Mouse (Mus musculus) lung, postnatal 0 days (tissue): ENCODE data around the gene BC053393. TPM values are rescaled to one million over a fixed set of nuclear protein-coding genes. Genes with fewer than 3 reads are reported as not detected.
A peak's percentile ranks its signal among the peaks of the same experiment; 100 is the strongest.
"Not testable (repeated sequence)": the region's sequence is repeated elsewhere in the genome, so short reads cannot be mapped to it uniquely, and the experiment has no call there.

Source experiments
- ATAC-seq: fragments of 200-750 bp; cut with Nextera tagmentation; 2 replicates; pipeline ENCODE4 v1.8.0; 2017; ENCODE audit warnings: moderate library complexity
- DNase-seq: peaks from one replicate; pipeline ENCODE4 v3.0.0-alpha.2; 2016; ENCODE audit warnings: low spot score
- H3K27ac ChIP-seq: fragments of 300-500 bp; sonication (generic); 2 replicates; pipeline ENCODE4 v1.5.1; 2014; ENCODE audit warnings: antibody characterized with exemption, mild to moderate bottlenecking, low read length, mixed read lengths
- H3K27me3 ChIP-seq: fragments of 300-500 bp; sonication (generic); replicated peaks from 2 replicates; pipeline ENCODE4 v1.6.1; 2014; ENCODE audit warnings: low read length, mixed read lengths; ENCODE audit not compliant: insufficient read depth
- H3K36me3 ChIP-seq: fragments of 300-500 bp; sonication (generic); 2 replicates; pipeline ENCODE4 v1.6.1; 2014; ENCODE audit warnings: low read length, mixed read lengths; ENCODE audit not compliant: insufficient read depth
- H3K4me1 ChIP-seq: fragments of 300-500 bp; sonication (generic); 2 replicates; pipeline ENCODE4 v1.6.1; 2014; ENCODE audit warnings: antibody characterized with exemption, low read depth, low read length, mixed read lengths; ENCODE audit not compliant: insufficient read depth
- H3K4me2 ChIP-seq: fragments of 300-500 bp; sonication (generic); replicated peaks from 2 replicates; pipeline ENCODE4 v1.6.1; 2014; ENCODE audit warnings: low read depth, mild to moderate bottlenecking, low read length, moderate library complexity, mixed read lengths
- H3K4me3 ChIP-seq: fragments of 300-500 bp; sonication (generic); 2 replicates; pipeline ENCODE4 v1.5.1; 2014; ENCODE audit warnings: low read depth, low read length
- H3K9ac ChIP-seq: fragments of 300-500 bp; sonication (generic); replicated peaks from 2 replicates; pipeline ENCODE4 v1.6.1; 2014; ENCODE audit warnings: low read depth, mild to moderate bottlenecking
- H3K9me3 ChIP-seq: fragments of 300-500 bp; sonication (generic); 2 replicates; pipeline ENCODE4 v1.6.1; 2016; ENCODE audit warnings: low read length, mixed read lengths
- CTCF ChIP-seq: IDR thresholded peaks from 2 replicates; pipeline ENCODE4 v1.5.1; 2016; ENCODE audit warnings: antibody characterized with exemption, mild to moderate bottlenecking
- EP300 ChIP-seq: IDR thresholded peaks from 2 replicates; pipeline ENCODE4 v1.6.1; 2016; ENCODE audit warnings: antibody characterized with exemption, mild to moderate bottlenecking, control low read depth
- WGBS: fragments of 180-500 bp; shearing (Covaris S2); extraction: QIAGEN DNeasy Blood & Tissue Kit; methylation state at CpG from one replicate; pipeline ENCODE4 v1.1.7; 2014; 5-methylcytosine and 5-hydroxymethylcytosine counted together
- polyA plus RNA-seq: library from polyadenylated mRNA; unstranded; fragments of >200 nt; fragmentation: Nextera tagmentation; extraction: Ambion mirVana; gene quantifications from 2 replicates; pipeline ENCODE4 v1.2.1, GENCODE M21; 2015

Gene BC053393
- polyA plus RNA-seq, 1 experiment from 2014 or later = not detected

GRCm38 (mm10) chr11:46582741-46583140 is 11.4 kb downstream of the BC053393 start:
- no peaks in the 10 kb centered on the region for H3K36me3 ChIP-seq
- DNase-seq = no peak
- no peak for ATAC-seq
- no peaks in the 10 kb centered on the region for H3K27me3 ChIP-seq
- H3K4me3 ChIP-seq = no peak overlapping the region
- WGBS = 70% methylated on average over 5 of the region's 5 CpGs
- no peak overlapping the region for H3K9ac ChIP-seq
- H3K27ac ChIP-seq = no peak overlapping the region
- H3K9me3 ChIP-seq = no peaks in the 10 kb centered on the region
- TF ChIP-seq CTCF (no peak), EP300 (no peak)
- H3K4me2 ChIP-seq = no peak overlapping the region
- no peaks in the 10 kb centered on the region for H3K4me1 ChIP-seq

GRCm38 (mm10) chr11:46592416-46592815 is 21.1 kb downstream of the BC053393 start:
- Histone ChIP-seq H3K4me2 (no peak overlapping the region), H3K4me1 (no peaks in the 10 kb centered on the region), H3K27me3 (no peaks in the 10 kb centered on the region), H3K9ac (no peak overlapping the region), H3K9me3 (no peaks in the 10 kb centered on the region), H3K36me3 (no peaks in the 10 kb centered on the region), H3K4me3 (no peak overlapping the region), H3K27ac (no peak overlapping the region)
- DNase-seq (no peak), ATAC-seq (no peak)
- no peak for TF ChIP-seq EP300
- TF ChIP-seq CTCF = no peak
- WGBS = 79% methylated on average over 2 of the region's 2 CpGs

- H3K27me3 ChIP-seq = no peaks in the 10 kb centered on the region
- ATAC-seq (no peak), DNase-seq (no peak)
- H3K9ac ChIP-seq = no peak overlapping the region
- no peak overlapping the region for H3K27ac ChIP-seq
- no peaks in the 10 kb centered on the region for H3K9me3 ChIP-seq
- no peak for TF ChIP-seq CTCF
- TF ChIP-seq EP300 = no peak
- no peak overlapping the region for H3K4me2 ChIP-seq
- WGBS = 87% methylated on average over 1 of the region's 1 CpGs
- H3K4me3 ChIP-seq = no peak overlapping the region
- no peaks in the 10 kb centered on the region for H3K4me1 ChIP-seq
- no peaks in the 10 kb centered on the region for H3K36me3 ChIP-seq
Observed at GRCm38 (mm10) chr11:46619929-46620328, 48.6 kb downstream of the BC053393 start.

- no peak overlapping the region for H3K9ac ChIP-seq
- no peak overlapping the region for H3K4me3 ChIP-seq
- ATAC-seq (no peak), DNase-seq (no peak)
- no peaks in the 10 kb centered on the region for H3K27me3 ChIP-seq
- H3K9me3 ChIP-seq = no peaks in the 10 kb centered on the region
- H3K36me3 ChIP-seq = no peaks in the 10 kb centered on the region
- TF ChIP-seq EP300 = no peak
- no peak for TF ChIP-seq CTCF
- no peak overlapping the region for H3K4me2 ChIP-seq
- H3K27ac ChIP-seq = no peak overlapping the region
- WGBS = 49% methylated on average over 7 of the region's 7 CpGs
- no peaks in the 10 kb centered on the region for H3K4me1 ChIP-seq
Observed at GRCm38 (mm10) chr11:46620414-46621168, 49.3 kb downstream of the BC053393 start.

- Histone ChIP-seq H3K4me1 (no peaks in the 10 kb centered on the region), H3K9ac (no peak within 1 kb of the TSS), H3K4me3 (no peak within 1 kb of the TSS), H3K9me3 (no peaks in the 10 kb centered on the region), H3K27me3 (no peaks in the 10 kb centered on the region), H3K36me3 (no peaks in the 10 kb centered on the region), H3K4me2 (no peak within 1 kb of the TSS), H3K27ac (no peak within 1 kb of the TSS)
- ATAC-seq (no peak), DNase-seq (no peak)
- TF ChIP-seq EP300 = no peak
- no peak for TF ChIP-seq CTCF
- WGBS = 59% methylated on average over 2 of the region's 2 CpGs
Observed at GRCm38 (mm10) chr11:46629211-46629795, 58.0 kb downstream of the BC053393 start, which contains the start of gene Dppa1. Gene Dppa1, minus strand, starts transcription at chr11:46629261.

- no peak for ATAC-seq
Observed at GRCm38 (mm10) chr11:46631635-46632034, 60.3 kb downstream of the BC053393 start.

GRCm38 (mm10) chr11:46635516-46635915 is 64.2 kb downstream of the BC053393 start:
- H3K27me3 ChIP-seq, H3K4me3 ChIP-seq, H3K4me1 ChIP-seq, DNase-seq, H3K9me3 ChIP-seq, H3K27ac ChIP-seq, ATAC-seq, H3K9ac ChIP-seq, H3K36me3 ChIP-seq, H3K4me2 ChIP-seq: not testable (repeated sequence)
- WGBS = 79% methylated on average over 4 of the region's 4 CpGs

More at GRCm38 (mm10) chr11:46631635-46632034, 60.3 kb downstream of the BC053393 start:
- Histone ChIP-seq H3K36me3 (no peaks in the 10 kb centered on the region), H3K4me1 (no peaks in the 10 kb centered on the region), H3K4me3 (no peak overlapping the region), H3K9me3 (no peaks in the 10 kb centered on the region), H3K4me2 (no peak overlapping the region), H3K27ac (no peak overlapping the region), H3K9ac (no peak overlapping the region), H3K27me3 (no peaks in the 10 kb centered on the region)
- DNase-seq = peak; percentile 53
- peak; percentile 72 for TF ChIP-seq CTCF
- no peak for TF ChIP-seq EP300
- WGBS = 24% methylated on average over 3 of the region's 3 CpGs
